Mouse (Mus musculus) heart, postnatal 25 days (tissue): ENCODE data around the gene Ankrd33. TPM values are rescaled to one million over a fixed set of nuclear protein-coding genes. Genes with fewer than 3 reads are reported as not detected.

ENCODE experiments used
- DNase-seq: peaks from one replicate; pipeline ENCODE4 v3.0.0; 2022; ENCODE audit warnings: low spot score
- intact Hi-C: fragments of 180-260 bp; cut with DNase I; formaldehyde crosslinking; loops from one replicate; pipeline ENCODE4 v1.15.1; 2025
- total RNA-seq, 2 experiments: library from RNA; stranded (reverse); gene quantifications; 2 replicates each; pipeline ENCODE4 v1.2.3; 2021

The Ankrd33 gene
- total RNA-seq = not detected

DNA sequence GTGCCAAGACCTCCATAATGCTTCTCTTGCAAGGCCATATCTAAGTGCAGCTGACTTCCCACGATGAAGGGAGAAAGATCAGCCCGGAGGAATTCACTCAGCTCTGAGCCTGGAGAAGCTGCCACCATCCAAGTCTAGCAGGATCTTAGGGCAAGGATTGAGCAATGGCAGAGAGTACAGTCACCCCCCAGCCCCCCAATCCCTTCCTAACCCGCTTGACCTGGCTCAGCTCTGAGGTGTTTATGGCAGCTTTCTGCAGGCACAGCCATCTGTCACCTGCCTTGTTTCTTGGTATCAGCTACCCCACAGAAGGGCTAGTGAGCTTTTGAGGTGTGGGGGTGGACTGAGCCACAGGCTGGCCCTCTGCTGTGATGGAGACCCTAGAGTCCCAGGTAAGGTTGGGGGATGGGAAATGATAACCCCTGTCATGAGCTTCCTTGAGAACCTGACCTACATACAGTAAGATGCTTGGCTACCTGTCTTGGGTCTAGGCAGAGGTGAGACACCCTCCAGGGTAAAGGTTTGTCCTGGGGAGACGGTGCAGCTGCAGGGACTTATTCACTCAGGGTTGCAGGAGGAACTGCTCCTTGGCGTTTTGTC is at the start of gene Ankrd33:
Ankrd33 (plus strand) TSS at position 245 of the 600 bp plus-strand sequence.
- intact Hi-C loops = no loop called here
- no peak for DNase-seq

DNA sequence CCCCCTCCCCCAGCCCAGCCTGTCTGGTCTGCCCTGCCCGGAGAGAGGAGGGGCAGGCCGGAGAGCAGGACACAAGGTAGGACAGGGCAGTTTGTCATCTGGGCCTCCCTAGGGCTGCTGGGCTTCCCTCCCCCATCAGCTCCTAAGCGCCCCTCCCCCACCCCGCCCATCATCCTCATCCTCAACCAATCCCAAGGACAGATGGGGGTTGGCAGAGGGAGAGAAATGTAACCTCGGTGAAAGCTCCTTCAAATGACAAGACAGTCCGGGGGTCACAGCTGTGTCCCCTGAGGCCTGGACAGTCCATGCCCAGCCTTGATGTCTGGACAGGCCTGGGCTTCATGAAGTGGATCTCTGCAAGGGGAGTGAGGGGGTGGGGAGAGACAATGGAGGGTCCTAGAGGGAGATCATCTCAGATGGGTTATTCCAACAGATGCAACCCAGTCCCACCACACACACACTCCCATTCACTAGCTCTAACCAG is 49.1 kb upstream of the Ankrd33 start:
- no peak for DNase-seq

GRCm38 (mm10) chr15:101066920-101067696 is 48.4 kb upstream of the Ankrd33 start:
- intact Hi-C loops = no loop called here
- DNase-seq = no peak

More for the DNA sequence above, 49.1 kb upstream of the Ankrd33 start:
- intact Hi-C loops = no loop called here

DNA sequence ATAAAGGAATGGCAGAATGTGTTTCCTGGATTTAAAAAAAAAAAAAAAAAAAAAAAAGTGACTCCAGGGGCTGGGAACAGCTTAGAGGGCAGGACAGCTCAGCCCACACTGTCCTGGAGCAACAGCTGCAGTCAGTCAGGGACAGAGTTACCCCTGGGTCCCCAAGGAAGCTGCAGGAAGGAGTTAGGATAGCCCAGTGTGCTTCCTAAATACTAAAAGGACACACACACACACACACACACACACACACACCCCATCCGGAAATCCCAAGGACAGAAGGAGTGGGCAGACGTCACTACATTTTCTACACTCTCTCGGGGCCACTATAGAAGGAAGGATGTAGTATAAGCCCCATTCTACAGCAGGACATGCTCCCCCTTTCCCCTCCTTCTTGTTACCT is 47.5 kb upstream of the Ankrd33 start:
- DNase-seq = peak; percentile 42
- intact Hi-C loops = no loop called here

DNA sequence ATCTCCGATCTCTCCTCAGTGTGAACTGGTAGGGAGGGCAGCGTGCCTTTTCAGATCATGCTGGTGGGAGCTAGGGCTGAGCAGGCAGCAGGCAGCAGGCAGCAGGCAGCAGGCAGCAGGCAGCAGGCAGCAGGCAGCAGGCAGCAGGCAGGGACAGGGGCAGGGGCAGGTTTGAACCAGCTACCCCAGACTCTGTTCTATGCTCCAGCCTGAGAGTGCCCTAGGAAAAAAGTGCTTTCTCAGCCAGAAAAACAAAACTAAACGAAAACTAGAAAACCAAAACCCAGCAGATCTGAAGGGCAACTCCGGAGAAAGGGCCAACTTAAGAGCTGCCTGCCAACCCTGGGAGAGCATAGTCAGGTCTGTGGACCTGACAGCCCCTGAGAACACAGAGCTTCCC is 46.9 kb upstream of the Ankrd33 start:
- intact Hi-C loops = no loop called here
- DNase-seq = no peak

DNA sequence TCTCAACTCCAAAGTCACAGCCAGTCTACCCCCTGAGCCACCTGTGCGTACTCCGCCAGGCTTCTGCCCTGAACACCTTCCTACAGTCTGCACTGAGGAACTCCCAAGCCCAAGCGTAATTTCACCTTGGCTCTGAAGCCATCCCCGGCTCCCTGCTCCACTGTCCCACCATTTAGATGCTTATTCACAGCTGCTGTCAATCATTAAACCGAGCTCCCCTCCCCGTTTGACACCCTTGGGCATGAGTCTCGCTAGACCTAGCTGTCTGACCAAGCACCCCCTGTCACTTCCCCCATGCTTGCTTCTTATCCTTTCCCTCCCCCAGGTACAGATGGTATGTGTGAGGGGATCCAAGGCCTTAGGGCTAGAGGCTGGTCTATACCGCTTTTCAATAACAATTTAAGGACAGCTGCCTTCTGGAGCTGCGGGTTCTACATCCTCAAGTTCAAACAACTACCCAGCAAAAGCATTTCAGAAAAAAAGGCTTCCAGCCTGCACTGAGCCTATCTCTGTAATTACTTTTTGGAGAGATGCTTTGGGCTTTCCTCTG is 45.8 kb upstream of the Ankrd33 start:
- intact Hi-C loops = loop anchor here (5.0 kb wide), 1 partner anchor 38 kb away; no protein-coding TSS in a partner anchor
- no peak for DNase-seq

DNA sequence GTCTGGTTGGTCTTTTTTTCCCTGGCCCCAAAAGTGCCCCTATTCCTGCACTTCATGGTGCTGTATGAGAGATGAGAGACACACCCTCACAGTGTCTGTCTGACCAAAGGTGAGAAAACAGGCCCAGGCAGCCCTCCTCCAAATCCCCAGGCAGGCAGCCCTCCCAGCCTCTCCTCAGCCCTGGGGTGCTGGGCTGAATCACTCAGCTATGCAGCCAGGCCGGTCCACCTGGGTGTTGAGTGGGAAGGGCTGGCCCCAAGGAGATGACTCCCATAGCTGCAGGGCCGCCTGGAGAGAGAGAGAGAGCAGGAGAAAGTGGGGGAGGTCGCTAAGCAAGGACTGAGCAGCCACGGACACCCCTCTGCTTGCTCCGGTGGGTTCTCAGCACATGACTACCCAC is 44.8 kb upstream of the Ankrd33 start:
- no peak for DNase-seq
- intact Hi-C loops = loop anchor here (5.0 kb wide), 1 partner anchor 37 kb away; no protein-coding TSS in a partner anchor

- DNase-seq = no peak
- intact Hi-C loops = loop anchor here (5.0 kb wide), 1 partner anchor 35 kb away; no protein-coding TSS in a partner anchor
Observed at GRCm38 (mm10) chr15:101072736-101073135, 42.8 kb upstream of the Ankrd33 start.

GRCm38 (mm10) chr15:101074067-101074466 is 41.5 kb upstream of the Ankrd33 start:
- DNase-seq = no peak
- intact Hi-C loops = loop anchor here (5.0 kb wide), 1 partner anchor 33 kb away; no protein-coding TSS in a partner anchor

- DNase-seq = no peak
- intact Hi-C loops = no loop called here
Observed at GRCm38 (mm10) chr15:101075150-101075549, 40.4 kb upstream of the Ankrd33 start.

GRCm38 (mm10) chr15:101075656-101076055 is 39.9 kb upstream of the Ankrd33 start:
- DNase-seq = no peak
- intact Hi-C loops = no loop called here

DNA sequence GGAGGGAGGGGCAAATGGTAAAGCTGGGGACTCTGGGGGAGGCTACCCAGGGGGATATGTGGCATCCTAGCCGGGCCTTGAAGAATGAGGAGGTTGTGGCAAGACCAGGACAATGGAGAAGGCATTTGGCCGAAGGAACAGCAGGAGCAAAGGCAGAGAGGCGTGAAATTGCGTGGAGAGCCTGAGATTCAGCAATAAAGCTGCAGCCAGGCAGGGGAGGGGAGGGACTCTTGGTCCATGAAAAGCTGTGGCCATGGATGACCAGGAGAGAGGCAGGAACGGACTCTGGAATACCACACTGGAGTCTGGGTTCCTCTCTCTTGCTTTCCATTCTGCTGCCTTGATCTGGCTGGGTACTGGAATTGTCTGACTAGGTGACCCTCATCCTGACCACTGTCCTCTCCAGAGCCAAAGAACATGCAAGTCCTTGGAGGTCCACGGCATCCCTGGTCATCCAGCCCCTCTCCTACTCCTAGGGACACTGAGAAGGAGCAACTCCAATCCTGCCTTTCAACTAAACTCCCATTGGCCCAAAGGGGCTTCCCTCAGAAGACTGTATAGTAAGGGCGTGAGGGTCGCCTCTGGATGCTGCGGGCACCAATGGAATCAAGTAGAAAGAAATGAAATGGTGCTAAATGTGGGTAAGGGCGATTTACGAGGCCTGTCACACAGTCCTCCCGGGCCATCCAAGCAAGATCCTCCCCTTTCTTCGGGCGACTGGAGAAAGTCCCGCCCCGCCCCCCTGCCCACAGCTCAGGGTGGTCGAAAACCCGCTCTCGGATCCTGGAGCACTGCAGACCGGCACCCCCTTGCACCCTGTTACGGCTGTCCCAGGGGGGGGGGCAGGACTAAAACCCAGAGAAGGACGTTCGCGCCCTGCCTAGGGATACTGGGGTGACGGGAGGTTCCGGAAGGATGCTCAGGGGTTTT is 39.2 kb upstream of the Ankrd33 start:
- intact Hi-C loops = no loop called here
- no peak for DNase-seq

DNA sequence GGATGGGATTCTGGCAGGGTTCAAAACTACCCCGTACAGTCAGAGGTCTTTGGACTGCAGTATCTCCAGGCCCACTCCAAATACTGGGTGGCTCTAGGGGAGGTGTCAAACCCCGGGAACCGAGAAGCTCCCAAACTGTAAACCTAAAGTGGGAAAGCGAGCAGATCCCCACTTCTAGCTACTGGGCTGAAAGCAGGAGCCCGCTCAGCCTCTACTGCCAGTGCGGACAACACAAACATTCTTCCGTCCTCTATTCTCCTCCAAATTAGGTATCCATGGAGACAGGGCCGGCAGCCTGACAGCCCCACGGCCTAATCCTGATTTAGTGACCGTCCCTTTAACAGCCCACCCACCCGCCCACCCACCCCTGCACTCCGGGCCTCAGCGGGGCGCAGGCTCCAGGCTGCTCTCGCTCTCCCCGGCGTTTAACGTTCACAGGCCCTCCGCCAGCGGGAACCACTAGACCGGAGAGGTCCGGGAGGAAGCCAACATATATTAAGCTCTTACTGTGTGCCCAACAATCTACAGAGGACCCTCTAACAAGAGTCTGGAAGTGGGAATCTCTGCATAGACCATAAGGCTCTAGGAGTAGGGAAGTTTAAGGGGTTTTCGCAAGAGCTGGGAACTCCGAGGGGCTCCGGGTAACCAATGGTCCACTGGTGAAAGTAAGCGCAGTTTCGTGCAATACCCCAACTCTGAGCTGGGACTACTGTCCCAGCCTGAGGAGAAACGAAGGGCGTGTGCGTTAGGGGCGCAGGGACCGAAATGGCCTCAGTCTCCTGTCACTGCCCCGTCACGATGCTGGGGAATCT is 38.3 kb upstream of the Ankrd33 start:
- DNase-seq = no peak
- intact Hi-C loops = no loop called here

- intact Hi-C loops = no loop called here
- no peak for DNase-seq
Observed at GRCm38 (mm10) chr15:101077813-101078730, 37.5 kb upstream of the Ankrd33 start, which contains the start of gene Fignl2. TSS of gene Fignl2 (minus strand) at chr15:101078567.

DNA sequence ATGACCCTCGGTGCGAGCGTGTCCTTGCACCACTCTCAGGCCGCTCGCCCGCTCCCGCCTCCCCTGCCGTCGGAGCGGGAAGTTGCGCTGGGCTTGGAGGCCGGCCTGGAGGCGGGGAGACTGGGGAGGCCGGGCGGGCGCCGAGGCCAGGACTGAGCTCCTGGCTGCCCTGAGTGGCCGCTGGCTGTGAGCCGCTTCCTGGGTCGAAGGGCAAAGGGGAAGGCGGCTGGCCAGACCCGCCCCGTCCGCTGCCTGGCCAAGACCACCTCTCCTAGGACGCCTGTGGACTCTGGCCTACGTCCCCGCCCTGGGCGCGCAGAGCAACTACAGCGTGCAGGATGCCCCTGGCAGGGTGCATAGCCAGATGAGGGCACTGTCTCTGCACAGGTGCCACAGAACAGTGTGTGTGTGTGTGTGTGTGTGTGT is 36.8 kb upstream of the Ankrd33 start:
- peak; percentile 88 for DNase-seq
- intact Hi-C loops = no loop called here

- intact Hi-C loops = loop anchor here (2.0 kb wide), 1 partner anchor 25 kb away; no protein-coding TSS in a partner anchor
- no peak for DNase-seq
Observed at GRCm38 (mm10) chr15:101080031-101080520, 35.5 kb upstream of the Ankrd33 start.

DNA sequence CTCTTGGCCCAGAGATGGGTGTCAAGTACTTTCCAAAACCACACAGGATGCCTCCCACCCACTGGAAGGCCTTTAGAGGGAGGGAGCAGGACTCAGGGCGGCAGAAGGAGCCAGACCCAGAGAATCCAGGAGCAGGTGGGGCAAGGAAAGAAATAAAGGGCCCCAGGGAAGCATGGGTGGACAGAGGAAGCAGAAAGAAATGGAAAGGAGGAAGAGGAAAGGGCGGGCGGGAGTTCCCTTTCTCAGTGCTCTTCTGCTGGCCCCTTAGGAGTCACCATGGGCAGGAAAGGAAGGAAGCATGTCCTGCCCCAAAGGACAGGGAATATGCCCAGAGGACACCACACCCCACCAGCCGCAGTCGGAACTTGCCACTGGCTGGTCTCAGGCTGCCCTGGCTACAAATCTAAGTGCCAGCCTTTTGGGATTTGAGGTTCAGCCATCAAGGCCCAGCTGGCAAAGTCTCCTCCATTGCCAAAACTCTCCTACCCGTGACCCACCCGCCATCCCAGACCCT is 34.5 kb upstream of the Ankrd33 start:
- intact Hi-C loops = loop anchor here (2.0 kb wide), 1 partner anchor 24 kb away; no protein-coding TSS in a partner anchor
- DNase-seq = no peak
